Mouse (Mus musculus): ENCODE measurements around the gene Flywch2. TPM values are rescaled to one million over a fixed set of nuclear protein-coding genes. Genes with fewer than 3 reads are reported as not detected.

The Flywch2 gene
- polyA plus RNA-seq (2021; fragmentation: Nextera tagmentation), result 22.4 and 25.0 TPM in 2 replicates
- long read RNA-seq, experiment 1, transcript Flywch2-201 (3 exons, 694 nt), result major isoform, 15 of 17 reads
- long read RNA-seq, experiment 1, partial matches to known transcripts, result 0 of 17 reads
- long read RNA-seq, experiment 1, other reads (novel, unspliced or antisense), result 2 of 17 reads
- long read RNA-seq, experiment 2, partial matches to known transcripts, result 0 of 4 reads
- long read RNA-seq, experiment 2, other reads (novel, unspliced or antisense), result 2 of 4 reads

GRCm38 (mm10) chr17:23785561-23786471 lies at the start of gene Flywch2:
Gene Flywch2 (minus strand): TSS chr17:23786081.

GRCm38 (mm10) chr17:23829064-23829619 lies 43.3 kb upstream of the Flywch2 start, which contains the start of gene Elob:
Gene Elob (minus strand): TSS chr17:23829136.

GRCm38 (mm10) chr17:23790269-23791078 lies 4.6 kb upstream of the Flywch2 start, which contains the start of gene Srrm2:
Gene Srrm2 (plus strand): TSS chr17:23790532.

GRCm38 (mm10) chr17:23771284-23772218 lies 14.3 kb downstream of the Flywch2 start, which contains the start of gene Flywch1:
Gene Flywch1 (minus strand): TSS chr17:23771602.

GRCm38 (mm10) chr17:23745301-23746251 lies 40.3 kb downstream of the Flywch2 start, which contains the start of gene Kremen2:
Gene Kremen2 (minus strand): TSS chr17:23745833.

GRCm38 (mm10) chr17:23740598-23741021 lies 45.3 kb downstream of the Flywch2 start, which contains the start of gene Paqr4:
Gene Paqr4 (minus strand): TSS chr17:23740867.

Small RNAs within 50 kb of the gene (microRNA-seq; reads per million reads assigned to microRNA genes)
- gene Mir5125, result 1.9 reads per million

Other genes starting within 250 kb of the Flywch2 start
- 8.9 and 9.0 TPM in 2 replicates for gene Zfp213, start 221.8 kb downstream of the Flywch2 start, polyA plus RNA-seq (2021; fragmentation: Nextera tagmentation)
- 13.2 and 14.6 TPM in 2 replicates for gene Zfp13, start 186.6 kb downstream of the Flywch2 start, polyA plus RNA-seq (2021; fragmentation: Nextera tagmentation)
- 0.08 and 0.20 TPM in 2 replicates for gene Zscan10, start 185.2 kb downstream of the Flywch2 start, polyA plus RNA-seq (2021; fragmentation: Nextera tagmentation)
- gene Mmp25, start 140.8 kb downstream of the Flywch2 start, polyA plus RNA-seq (2021; fragmentation: Nextera tagmentation), result 0.10 and 0.13 TPM in 2 replicates
- gene Bicdl2, start 125.6 kb downstream of the Flywch2 start, polyA plus RNA-seq (2021; fragmentation: Nextera tagmentation), result not detected in 2 replicates
- 225 and 235 TPM in 2 replicates for gene Hcfc1r1, start 112.5 kb downstream of the Flywch2 start, polyA plus RNA-seq (2021; fragmentation: Nextera tagmentation)
- gene Thoc6, start 112.2 kb downstream of the Flywch2 start, polyA plus RNA-seq (2021; fragmentation: Nextera tagmentation), result 8.1 and 9.0 TPM in 2 replicates
- gene Tnfrsf12a, start 108.6 kb downstream of the Flywch2 start, polyA plus RNA-seq (2021; fragmentation: Nextera tagmentation), result 3.6 and 6.5 TPM in 2 replicates
- gene Cldn6, start 106.8 kb downstream of the Flywch2 start, polyA plus RNA-seq (2021; fragmentation: Nextera tagmentation), result 0.13 TPM in 1 of 2 replicates, not detected in the other
- 0.15 and 0.95 TPM in 2 replicates for gene Cldn9, start 102.1 kb downstream of the Flywch2 start, polyA plus RNA-seq (2021; fragmentation: Nextera tagmentation)
- gene 1520401A03Rik, start 63.3 kb downstream of the Flywch2 start, polyA plus RNA-seq (2021; fragmentation: Nextera tagmentation), result not detected in 2 replicates
- gene Pkmyt1, start 59.7 kb downstream of the Flywch2 start, polyA plus RNA-seq (2021; fragmentation: Nextera tagmentation), result 1.6 and 2.2 TPM in 2 replicates
- 106 and 116 TPM in 2 replicates for gene Paqr4, start 45.2 kb downstream of the Flywch2 start, polyA plus RNA-seq (2021; fragmentation: Nextera tagmentation)
- gene Kremen2, start 40.2 kb downstream of the Flywch2 start, polyA plus RNA-seq (2021; fragmentation: Nextera tagmentation), result 0.60 and 0.85 TPM in 2 replicates
- 256 and 293 TPM in 2 replicates for gene Flywch1, start 14.5 kb downstream of the Flywch2 start, polyA plus RNA-seq (2021; fragmentation: Nextera tagmentation)
- gene Srrm2, start 4.5 kb upstream of the Flywch2 start, polyA plus RNA-seq (2021; fragmentation: Nextera tagmentation), result 297 and 334 TPM in 2 replicates
- 1,710 and 1,770 TPM in 2 replicates for gene Elob, start 43.1 kb upstream of the Flywch2 start, polyA plus RNA-seq (2021; fragmentation: Nextera tagmentation)
- not detected in 2 replicates for gene Prss33, start 50.0 kb upstream of the Flywch2 start, polyA plus RNA-seq (2021; fragmentation: Nextera tagmentation)
- not detected in 2 replicates for gene Prss32, start 57.8 kb upstream of the Flywch2 start, polyA plus RNA-seq (2021; fragmentation: Nextera tagmentation)
- 0.08 and 0.48 TPM in 2 replicates for gene Prss41, start 58.1 kb upstream of the Flywch2 start, polyA plus RNA-seq (2021; fragmentation: Nextera tagmentation)
- not detected in 2 replicates for gene Prss21, start 82.0 kb upstream of the Flywch2 start, polyA plus RNA-seq (2021; fragmentation: Nextera tagmentation)
- 0.25 TPM in 1 of 2 replicates, not detected in the other for gene Dcpp1, start 94.8 kb upstream of the Flywch2 start, polyA plus RNA-seq (2021; fragmentation: Nextera tagmentation)
- gene Dcpp2, start 94.8 kb upstream of the Flywch2 start, polyA plus RNA-seq (2021; fragmentation: Nextera tagmentation), result not detected in 2 replicates
- not detected in 2 replicates for gene Dcpp3, start 131.4 kb upstream of the Flywch2 start, polyA plus RNA-seq (2021; fragmentation: Nextera tagmentation)
- gene Sbp, start 155.6 kb upstream of the Flywch2 start, polyA plus RNA-seq (2021; fragmentation: Nextera tagmentation), result 0.18 and 0.30 TPM in 2 replicates
- not detected in 2 replicates for gene Sbpl, start 169.2 kb upstream of the Flywch2 start, polyA plus RNA-seq (2021; fragmentation: Nextera tagmentation)
- 0.21 and 0.34 TPM in 2 replicates for gene Prss30, start 194.5 kb upstream of the Flywch2 start, polyA plus RNA-seq (2021; fragmentation: Nextera tagmentation)
- gene Prss22, start 212.0 kb upstream of the Flywch2 start, polyA plus RNA-seq (2021; fragmentation: Nextera tagmentation), result 0.25 and 0.28 TPM in 2 replicates

All from layer of hippocampus, adult 6 months (tissue).